Mouse (Mus musculus) lung, postnatal 25 days (tissue): ENCODE data around the gene Ctbs.
"Not testable (repeated sequence)": the region's sequence is repeated elsewhere in the genome, so short reads cannot be mapped to it uniquely, and the experiment has no call there.

Experiments
- DNase-seq: peaks from one replicate; pipeline ENCODE4 v3.0.0; 2022; ENCODE audit warnings: low spot score

The Ctbs gene

GRCm38 (mm10) chr3:146449745-146450250, at the start of gene Ctbs:
TSS of gene Ctbs (plus strand) at chr3:146449795.
- no peak for DNase-seq

GRCm38 (mm10) chr3:146403770-146404169, 45.8 kb upstream of the Ctbs start:
- no peak for DNase-seq

GRCm38 (mm10) chr3:146404311-146405201, 45.0 kb upstream of the Ctbs start, which contains the start of gene Ssx2ip:
TSS of gene Ssx2ip (plus strand) at chr3:146404642.
- peak; percentile 95 for DNase-seq

- DNase-seq: no peak
Measured at GRCm38 (mm10) chr3:146405213-146406006, 44.2 kb upstream of the Ctbs start.

GRCm38 (mm10) chr3:146406007-146406341, 43.6 kb upstream of the Ctbs start:
- peak; percentile 79 for DNase-seq

GRCm38 (mm10) chr3:146407086-146407721, 42.4 kb upstream of the Ctbs start:
- DNase-seq: no peak

- no peak for DNase-seq
Measured at GRCm38 (mm10) chr3:146410114-146410513, 39.5 kb upstream of the Ctbs start.

GRCm38 (mm10) chr3:146412008-146412407, 37.6 kb upstream of the Ctbs start:
- DNase-seq: no peak

- no peak for DNase-seq
Measured at GRCm38 (mm10) chr3:146412480-146412879, 37.1 kb upstream of the Ctbs start.

GRCm38 (mm10) chr3:146413016-146413415, 36.6 kb upstream of the Ctbs start:
- DNase-seq: no peak

- no peak for DNase-seq
Measured at GRCm38 (mm10) chr3:146413992-146414391, 35.6 kb upstream of the Ctbs start.

- DNase-seq: no peak
Measured at GRCm38 (mm10) chr3:146414555-146414954, 35.0 kb upstream of the Ctbs start.

- no peak for DNase-seq
Measured at GRCm38 (mm10) chr3:146417873-146418272, 31.7 kb upstream of the Ctbs start.

- no peak for DNase-seq
Measured at GRCm38 (mm10) chr3:146418901-146419300, 30.7 kb upstream of the Ctbs start.

GRCm38 (mm10) chr3:146419534-146419933, 30.1 kb upstream of the Ctbs start:
- no peak for DNase-seq

- DNase-seq: no peak
Measured at GRCm38 (mm10) chr3:146419992-146420537, 29.5 kb upstream of the Ctbs start.

- no peak for DNase-seq
Measured at GRCm38 (mm10) chr3:146421787-146422186, 27.8 kb upstream of the Ctbs start.

GRCm38 (mm10) chr3:146423710-146424109, 25.9 kb upstream of the Ctbs start:
- no peak for DNase-seq

- DNase-seq: no peak
Measured at GRCm38 (mm10) chr3:146424306-146424900, 25.2 kb upstream of the Ctbs start.

- no peak for DNase-seq
Measured at GRCm38 (mm10) chr3:146425902-146426301, 23.7 kb upstream of the Ctbs start.

GRCm38 (mm10) chr3:146426489-146426888, 23.1 kb upstream of the Ctbs start:
- DNase-seq: no peak

- not testable (repeated sequence) for DNase-seq
Measured at GRCm38 (mm10) chr3:146433063-146433462, 16.5 kb upstream of the Ctbs start.
